Mouse (Mus musculus): ENCODE results near the gene Myrfl.

Myrfl gene

GRCm38 (mm10) chr10:116896336-116897177, at the start of gene Myrfl:
TSS of gene Myrfl (minus strand) at chr10:116896919.
- DNase-seq (ENCODE audit: low spot score): no peak

- no peak for DNase-seq (ENCODE audit: low spot score)
These were observed 48.2 kb upstream of the Myrfl start for GRCm38 (mm10) chr10:116944940-116945339.

DNA sequence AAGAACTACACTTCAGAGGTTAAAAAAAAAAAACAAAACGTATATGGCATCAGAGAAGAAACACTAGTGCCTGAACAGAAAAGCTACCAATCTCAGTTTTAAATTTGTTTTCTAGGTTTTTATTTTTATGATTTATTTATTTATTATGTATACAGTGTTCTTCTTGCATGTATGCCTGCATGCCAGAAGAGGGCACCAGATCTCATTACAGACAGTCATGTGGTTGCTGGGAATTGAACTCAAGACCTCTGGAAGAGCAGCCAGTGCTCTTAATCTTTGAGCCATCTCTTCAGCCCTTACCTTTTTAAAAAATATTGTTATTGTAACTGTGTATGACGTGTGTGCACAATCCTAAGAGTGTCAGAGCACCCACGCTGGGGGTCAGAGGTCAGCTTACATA, 47.4 kb upstream of the Myrfl start:
- no peak for DNase-seq (ENCODE audit: low spot score)

DNA sequence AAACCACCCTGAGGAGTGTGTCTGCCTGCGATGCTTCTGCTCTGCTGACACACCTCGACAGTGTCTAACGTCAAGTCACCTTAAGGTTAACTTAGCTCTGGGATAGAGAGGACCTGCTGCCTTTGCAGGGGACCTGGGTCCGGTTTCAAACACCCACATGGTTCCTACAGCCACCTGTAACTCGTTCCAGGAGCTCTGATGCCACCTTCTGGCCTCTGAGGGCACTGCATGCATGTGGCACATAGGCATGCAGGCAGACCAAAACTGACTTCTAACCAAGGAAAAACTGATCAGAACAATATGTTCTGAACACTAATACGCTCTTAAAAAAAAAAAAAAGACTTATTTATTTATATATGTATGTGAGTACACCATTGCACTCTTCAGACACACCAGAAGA, 46.3 kb upstream of the Myrfl start:
- DNase-seq (ENCODE audit: low spot score): no peak

GRCm38 (mm10) chr10:116935028-116935427, 38.3 kb upstream of the Myrfl start:
- no peak for DNase-seq (ENCODE audit: low spot score)

DNA sequence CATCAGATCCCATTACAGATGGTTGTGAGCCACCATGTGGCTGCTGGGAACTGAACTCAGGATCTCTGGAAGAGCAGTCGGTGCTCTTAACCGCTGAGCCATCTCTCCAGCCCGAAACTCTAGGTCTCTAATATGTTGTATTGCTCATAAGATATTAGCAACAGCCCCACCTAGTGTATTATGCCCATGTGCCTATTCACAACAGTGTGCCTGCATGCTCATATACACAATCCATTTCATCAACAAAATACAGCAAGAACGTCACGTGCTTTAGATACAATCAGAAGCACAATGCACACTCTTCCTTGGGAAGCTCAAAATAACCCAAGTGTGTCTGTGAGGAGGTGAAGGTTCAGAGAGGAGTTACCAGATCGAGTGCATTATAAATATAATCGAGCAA, 37.1 kb upstream of the Myrfl start:
- DNase-seq (ENCODE audit: low spot score): no peak

- DNase-seq (ENCODE audit: low spot score): no peak
These were observed 35.7 kb upstream of the Myrfl start for GRCm38 (mm10) chr10:116932418-116932817.

- no peak for DNase-seq (ENCODE audit: low spot score)
These were observed 34.9 kb upstream of the Myrfl start for GRCm38 (mm10) chr10:116931497-116932179.

- DNase-seq (ENCODE audit: low spot score): no peak
These were observed 34.2 kb upstream of the Myrfl start for GRCm38 (mm10) chr10:116930936-116931335.

GRCm38 (mm10) chr10:116930506-116930905, 33.8 kb upstream of the Myrfl start:
- DNase-seq (ENCODE audit: low spot score): no peak

DNA sequence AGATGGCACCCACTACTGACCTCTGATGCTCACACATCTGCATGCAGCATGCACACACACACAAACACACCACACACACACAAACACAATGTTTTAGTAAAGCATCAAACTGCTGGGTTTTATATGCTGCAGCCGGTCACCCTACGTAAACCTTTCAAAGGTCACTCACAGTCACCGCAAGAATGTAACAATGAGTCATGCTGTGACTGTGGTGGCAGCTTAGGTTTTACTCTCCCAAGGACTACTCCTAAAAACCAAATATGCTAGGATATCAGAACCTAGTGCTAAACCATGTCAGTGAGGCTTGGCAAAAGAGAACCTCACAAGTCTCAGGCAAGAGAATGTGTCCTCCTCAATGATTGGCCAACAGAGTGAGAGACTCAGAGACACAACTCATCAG, 32.1 kb upstream of the Myrfl start:
- DNase-seq (ENCODE audit: low spot score): no peak

DNA sequence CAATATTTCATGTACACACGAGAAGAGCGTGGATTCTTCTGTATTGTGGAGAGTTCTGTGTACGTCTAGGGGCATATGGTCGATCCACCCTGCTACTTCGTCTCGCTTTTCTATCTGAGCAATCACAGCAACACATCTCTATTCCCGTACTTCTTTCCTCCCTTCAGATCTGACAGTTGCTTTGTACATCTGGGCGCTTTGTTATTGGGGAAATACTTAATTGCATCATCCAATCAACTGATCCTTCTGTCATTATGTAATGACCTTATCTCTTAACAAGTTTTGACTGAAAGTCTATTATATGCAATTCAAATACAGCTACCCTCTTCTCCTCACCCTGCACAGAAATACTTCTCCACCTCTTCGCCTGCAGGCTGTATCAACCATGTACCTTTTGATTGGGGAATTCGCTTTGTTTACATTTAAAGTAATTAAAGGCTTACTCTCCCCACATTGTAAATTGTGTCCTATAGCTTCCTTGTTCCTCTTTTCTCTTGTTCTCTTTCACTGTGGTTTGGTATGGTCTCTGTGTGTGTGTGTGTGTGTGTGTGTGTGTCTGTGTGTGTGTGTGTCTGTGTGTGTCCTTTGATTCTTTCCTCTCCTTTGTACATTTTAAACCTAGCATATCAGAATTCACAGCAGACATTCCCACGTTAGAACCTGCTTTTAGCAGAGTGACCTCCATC, 29.9 kb upstream of the Myrfl start:
- no peak for DNase-seq (ENCODE audit: low spot score)

- no peak for DNase-seq (ENCODE audit: low spot score)
These were observed 27.2 kb upstream of the Myrfl start for GRCm38 (mm10) chr10:116923651-116924495.

DNA sequence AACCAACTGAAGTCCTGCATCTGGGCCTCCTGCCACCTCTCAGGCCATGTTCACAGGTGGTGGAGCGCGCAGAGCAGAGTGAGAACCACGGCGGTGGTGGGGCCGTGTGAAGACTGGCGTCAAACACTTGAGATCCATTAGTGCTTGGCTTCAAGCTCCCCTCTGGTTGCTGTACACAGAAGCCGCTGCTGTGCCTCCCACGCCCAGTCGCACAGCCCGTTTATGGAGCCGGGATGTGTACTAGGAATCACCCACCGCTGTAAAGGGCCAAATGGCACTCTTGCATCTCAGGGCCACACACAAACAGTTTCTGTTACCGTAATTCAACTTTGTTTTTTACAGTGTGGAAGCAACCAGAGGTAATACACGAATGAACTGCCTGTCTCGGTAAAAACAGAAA, 25.4 kb upstream of the Myrfl start:
- DNase-seq (ENCODE audit: low spot score): no peak

GRCm38 (mm10) chr10:116921416-116921815, 24.7 kb upstream of the Myrfl start:
- DNase-seq (ENCODE audit: low spot score): no peak

DNA sequence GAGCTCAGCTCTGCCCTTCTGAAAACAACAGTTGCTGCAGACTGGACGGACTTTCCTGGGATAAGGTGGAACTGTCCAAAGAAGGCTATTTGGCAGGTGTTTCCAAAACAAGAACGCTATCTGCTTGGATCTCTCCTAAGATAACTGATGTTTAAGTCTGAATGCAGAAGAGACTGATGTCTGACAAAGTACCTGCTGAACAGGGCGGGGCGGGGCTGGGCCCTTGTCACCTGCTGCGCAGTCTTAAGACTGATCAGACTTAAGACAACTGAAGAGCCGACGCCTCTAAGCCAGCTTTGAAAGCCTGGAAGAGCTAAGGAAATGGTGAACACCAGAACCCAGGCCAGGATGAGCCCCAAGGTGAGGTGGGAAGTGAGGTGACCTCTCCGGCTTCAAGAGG, 23.9 kb upstream of the Myrfl start:
- DNase-seq (ENCODE audit: low spot score): no peak

DNA sequence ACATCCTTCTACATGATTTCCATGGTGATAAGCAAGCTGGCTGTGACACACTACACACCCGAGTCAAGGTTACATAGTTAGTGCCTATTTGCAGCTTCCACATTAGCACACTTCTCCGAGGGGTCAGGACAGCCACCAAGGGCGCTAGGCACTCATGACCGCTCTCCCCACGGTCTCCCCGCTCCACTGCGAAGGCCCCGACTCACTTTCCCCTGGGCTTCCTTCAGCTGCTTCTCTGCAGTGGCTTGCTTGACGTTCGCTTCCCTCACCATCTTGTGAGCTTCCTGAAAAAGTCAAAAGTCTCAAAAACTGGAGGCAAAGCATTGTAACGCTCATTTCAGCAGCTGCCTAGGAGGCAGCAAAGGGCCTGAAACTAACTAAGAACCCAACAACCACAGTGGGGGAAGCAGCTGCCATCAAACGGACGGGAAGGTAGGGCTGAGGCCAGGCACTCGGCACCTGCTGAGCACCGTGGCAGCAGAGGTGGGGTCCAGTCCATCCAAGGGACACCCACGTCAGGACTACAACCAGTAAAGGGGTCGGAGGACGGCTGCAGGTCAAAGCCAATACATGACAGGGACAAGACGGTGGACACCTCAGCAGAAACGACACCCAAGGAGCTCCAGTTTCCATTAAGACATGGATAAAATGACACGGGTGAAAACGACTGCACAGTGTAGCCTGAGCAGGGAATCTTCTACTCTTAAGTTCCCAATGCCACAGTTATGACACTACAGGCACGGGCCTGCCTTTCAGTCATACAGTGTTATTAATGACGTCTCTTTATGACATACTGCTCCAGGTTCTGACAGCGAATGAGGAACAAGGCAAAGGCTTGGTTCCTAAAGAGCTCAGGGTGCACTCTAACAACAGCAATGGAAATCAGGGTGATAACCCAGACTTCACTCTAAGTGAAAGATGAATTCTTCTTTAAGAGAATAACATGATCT, 22.9 kb upstream of the Myrfl start:
- DNase-seq (ENCODE audit: low spot score): no peak

- DNase-seq (ENCODE audit: low spot score): no peak
These were observed 19.9 kb upstream of the Myrfl start for GRCm38 (mm10) chr10:116916581-116916980.

DNA sequence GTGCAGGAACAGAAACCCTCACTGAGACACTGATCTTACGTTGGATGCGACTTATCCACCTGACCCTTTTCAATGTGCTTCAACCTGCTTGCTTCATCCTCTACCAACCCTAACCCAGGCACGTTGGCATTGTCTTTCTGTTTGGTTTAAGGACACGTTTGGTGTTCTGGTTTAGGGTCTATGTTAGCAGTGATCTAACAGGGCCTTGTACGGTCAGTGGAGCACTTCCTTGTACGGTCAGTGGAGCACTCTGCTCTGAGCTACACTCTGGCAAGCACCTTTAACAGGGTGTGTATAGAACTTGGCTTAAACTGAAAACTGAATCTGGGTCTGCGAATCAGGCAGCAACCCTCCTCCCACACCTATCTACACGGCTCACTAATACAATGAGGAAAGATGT, 18.6 kb upstream of the Myrfl start:
- DNase-seq (ENCODE audit: low spot score): no peak

DNA sequence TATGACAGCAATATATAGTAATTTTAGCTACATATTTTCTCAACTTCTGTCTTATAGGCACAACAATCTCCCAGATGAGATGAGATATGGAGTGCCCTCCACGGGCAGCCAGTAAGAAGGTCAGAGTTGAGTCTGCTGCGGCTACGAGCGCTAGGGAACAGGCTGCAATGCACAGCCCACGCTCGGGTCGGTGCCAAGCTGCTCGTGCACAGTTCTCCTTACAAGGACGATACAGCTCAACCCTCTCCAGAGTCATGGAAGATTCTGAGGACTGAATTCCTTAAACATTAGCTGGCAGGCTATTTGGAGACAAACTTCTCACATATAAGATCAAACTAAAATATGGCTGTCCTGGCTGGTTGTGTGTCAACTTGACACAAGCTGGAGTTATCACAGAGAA, 17.9 kb upstream of the Myrfl start:
- DNase-seq (ENCODE audit: low spot score): peak; percentile 74

Measured in ovary, adult 18-20 months (tissue).